Mouse (Mus musculus): ENCODE measurements around the gene Bend4. TPM values are rescaled to one million over a fixed set of nuclear protein-coding genes. Genes with fewer than 3 reads are reported as not detected.

The Bend4 gene
- polyA plus RNA-seq, 1 experiment from 2014 or later = 23.3 TPM

DNA sequence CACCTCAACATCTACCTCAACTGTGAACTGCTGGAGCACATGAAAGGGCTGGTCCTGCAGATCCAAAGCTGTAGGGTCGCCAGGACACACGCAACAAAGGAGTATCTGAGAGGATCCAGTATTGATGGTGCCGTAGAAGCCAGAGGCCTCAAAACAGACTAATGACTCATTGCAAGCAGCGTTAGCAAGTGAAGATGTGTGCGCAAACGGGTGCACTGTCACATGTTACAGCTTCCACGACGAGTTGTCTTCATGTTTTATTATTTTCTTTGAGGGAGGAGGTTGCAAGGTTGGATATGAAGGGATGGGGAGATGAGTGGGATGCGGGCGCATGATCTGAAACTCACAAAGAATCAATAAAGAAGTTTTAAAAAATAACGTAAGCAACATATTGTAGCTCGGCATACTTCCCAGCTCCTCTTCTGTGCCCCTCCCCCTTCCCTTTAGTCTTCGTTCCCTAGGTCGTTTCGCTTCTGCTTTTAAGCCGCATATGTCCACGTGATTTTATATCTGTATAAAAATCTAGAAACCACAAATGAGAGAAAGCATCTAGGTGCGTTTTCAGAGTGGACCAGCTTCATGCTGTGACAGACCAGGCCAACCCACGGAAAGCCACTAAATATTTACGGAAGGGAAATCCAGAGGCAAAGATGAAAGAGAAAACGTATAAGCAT, 22.0 kb upstream of the Bend4 start:
- no peaks in the 10 kb centered on the region for H3K4me1 ChIP-seq (ENCODE audit: control insufficient read depth, insufficient read depth, low read length)

DNA sequence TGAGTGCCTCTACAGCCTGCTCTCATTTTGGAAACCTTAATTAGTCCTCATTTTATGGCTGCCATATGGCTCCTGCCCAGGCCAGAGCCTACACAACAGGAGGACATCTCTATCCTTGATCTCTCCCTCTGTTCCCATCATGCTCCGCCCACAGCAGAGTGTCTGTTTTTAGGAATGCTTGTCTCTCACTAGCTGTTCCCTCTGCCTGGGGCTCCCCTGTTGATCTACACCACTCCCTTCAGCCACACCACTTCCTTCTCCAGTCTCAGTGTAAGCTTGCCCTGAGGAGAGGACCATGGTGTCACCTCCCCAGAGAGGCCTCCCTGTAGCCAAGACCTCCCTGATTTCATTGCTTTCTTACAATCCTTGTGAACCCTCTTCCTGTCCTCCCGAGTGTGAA, 18.4 kb upstream of the Bend4 start:
- H3K4me1 ChIP-seq (ENCODE audit: control insufficient read depth, insufficient read depth, low read length) = peaks cover 4% of the 10 kb centered on the region; the same call in 1 of the 2 replicates
- H3K36me3 ChIP-seq (ENCODE audit: control insufficient read depth, insufficient read depth, low read length) = no peaks in the 10 kb centered on the region
- H3K9ac ChIP-seq (replicated peaks; ENCODE audit: low read depth, low read length) = no peak overlapping the region
- H3K4me3 ChIP-seq (ENCODE audit: low read depth, low read length) = no peak overlapping the region
- ATAC-seq (ENCODE audit: low read depth) = no peak
- H3K27ac ChIP-seq (ENCODE audit: low read depth, low read length) = no peak overlapping the region
- no peaks in the 10 kb centered on the region for H3K9me3 ChIP-seq (ENCODE audit: control insufficient read depth, low read length)
- H3K27me3 ChIP-seq (ENCODE audit: control insufficient read depth, insufficient read depth, low read length) = no peaks in the 10 kb centered on the region
- H3K4me2 ChIP-seq (ENCODE audit: low read depth, low read length) = no peak overlapping the region
- WGBS = 64% methylated on average over 2 of the region's 2 CpGs

More for the DNA sequence above, 22.0 kb upstream of the Bend4 start:
- WGBS = 87% methylated on average over 21 of the region's 21 CpGs
- Histone ChIP-seq H3K9ac (replicated peaks; ENCODE audit: low read depth, low read length) (no peak overlapping the region), H3K27me3 (ENCODE audit: control insufficient read depth, insufficient read depth, low read length) (no peaks in the 10 kb centered on the region), H3K4me3 (ENCODE audit: low read depth, low read length) (no peak overlapping the region), H3K4me2 (ENCODE audit: low read depth, low read length) (no peak overlapping the region), H3K9me3 (ENCODE audit: control insufficient read depth, low read length) (no peaks in the 10 kb centered on the region), H3K27ac (ENCODE audit: low read depth, low read length) (no peak overlapping the region), H3K36me3 (ENCODE audit: control insufficient read depth, insufficient read depth, low read length) (no peaks in the 10 kb centered on the region)
- ATAC-seq (ENCODE audit: low read depth) = no peak

- peaks cover 4% of the 10 kb centered on the region; the same call in 1 of the 2 replicates for H3K4me1 ChIP-seq (ENCODE audit: control insufficient read depth, insufficient read depth, low read length)
- no peaks in the 10 kb centered on the region for H3K36me3 ChIP-seq (ENCODE audit: control insufficient read depth, insufficient read depth, low read length)
- H3K9me3 ChIP-seq (ENCODE audit: control insufficient read depth, low read length) = no peaks in the 10 kb centered on the region
- H3K9ac ChIP-seq (replicated peaks; ENCODE audit: low read depth, low read length) = no peak overlapping the region
- 28% methylated on average over 17 of the region's 17 CpGs for WGBS
- peak; percentile 49; the same call in 1 of the 2 replicates for ATAC-seq (ENCODE audit: low read depth)
- H3K27ac ChIP-seq (ENCODE audit: low read depth, low read length) = no peak overlapping the region
- H3K4me2 ChIP-seq (ENCODE audit: low read depth, low read length) = no peak overlapping the region
- H3K4me3 ChIP-seq (ENCODE audit: low read depth, low read length) = no peak overlapping the region
- H3K27me3 ChIP-seq (ENCODE audit: control insufficient read depth, insufficient read depth, low read length) = no peaks in the 10 kb centered on the region
These were observed 16.3 kb upstream of the Bend4 start for GRCm38 (mm10) chr5:67444217-67445050.

DNA sequence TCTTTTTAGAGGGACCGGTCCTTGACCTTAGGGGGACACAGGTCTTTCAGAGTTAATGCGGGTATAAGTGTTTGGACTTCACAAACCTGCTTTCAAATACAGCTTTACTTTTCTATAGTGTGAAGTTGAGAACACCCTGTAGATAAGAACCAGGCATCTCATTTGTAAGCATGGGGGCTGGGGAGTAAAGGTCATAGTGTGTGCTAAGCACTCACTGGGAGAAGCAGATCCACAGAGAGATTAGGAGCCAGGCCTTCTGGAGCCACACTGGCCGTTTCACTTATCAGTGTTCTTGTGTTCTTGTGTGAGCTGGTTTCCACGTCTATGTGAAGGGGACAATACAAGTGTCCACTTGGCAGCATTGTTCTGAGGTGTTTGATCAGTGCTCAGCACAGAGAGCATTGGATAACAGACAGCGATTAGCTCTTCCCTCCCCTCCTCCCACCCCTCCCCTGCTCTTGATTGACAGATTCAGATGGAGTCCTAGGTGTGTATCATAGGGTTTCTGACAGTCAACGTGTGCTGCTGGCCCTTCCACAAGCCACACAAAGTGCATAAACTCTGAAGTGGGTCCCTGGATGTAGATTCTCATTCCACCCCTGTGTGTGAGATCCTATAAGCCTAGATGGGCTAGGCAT, 14.8 kb upstream of the Bend4 start:
- Histone ChIP-seq H3K27ac (ENCODE audit: low read depth, low read length) (no peak overlapping the region), H3K9ac (replicated peaks; ENCODE audit: low read depth, low read length) (no peak overlapping the region), H3K27me3 (ENCODE audit: control insufficient read depth, insufficient read depth, low read length) (no peaks in the 10 kb centered on the region), H3K4me2 (ENCODE audit: low read depth, low read length) (no peak overlapping the region), H3K36me3 (ENCODE audit: control insufficient read depth, insufficient read depth, low read length) (no peaks in the 10 kb centered on the region), H3K4me1 (ENCODE audit: control insufficient read depth, insufficient read depth, low read length) (peaks cover 4% of the 10 kb centered on the region; the same call in 1 of the 2 replicates), H3K9me3 (ENCODE audit: control insufficient read depth, low read length) (no peaks in the 10 kb centered on the region), H3K4me3 (ENCODE audit: low read depth, low read length) (no peak overlapping the region)
- WGBS = 56% methylated on average over 6 of the region's 6 CpGs
- no peak for ATAC-seq (ENCODE audit: low read depth)

DNA sequence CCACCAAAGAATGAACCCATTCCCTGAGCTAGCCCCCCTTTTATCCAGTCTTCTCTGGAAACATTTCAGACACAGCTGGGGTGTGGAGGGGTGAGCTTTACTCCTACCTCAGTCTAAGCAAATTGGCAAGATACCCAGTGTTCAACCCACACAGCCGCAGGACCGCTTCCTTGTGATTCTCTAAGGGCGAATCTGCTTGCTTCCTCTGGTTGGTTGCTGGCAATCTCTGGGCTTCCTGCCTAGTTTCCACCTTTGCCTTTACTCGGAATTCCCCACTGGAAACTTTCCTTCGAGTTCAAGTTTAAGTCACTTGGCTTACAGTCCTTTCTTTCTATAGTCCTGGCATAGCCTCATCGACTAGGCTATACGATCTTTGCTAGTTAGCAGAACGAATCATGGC, 12.5 kb upstream of the Bend4 start:
- WGBS = 89% methylated on average over 8 of the region's 8 CpGs
- ATAC-seq (ENCODE audit: low read depth) = no peak
- H3K27me3 ChIP-seq (ENCODE audit: control insufficient read depth, insufficient read depth, low read length) = no peaks in the 10 kb centered on the region
- no peak overlapping the region for H3K27ac ChIP-seq (ENCODE audit: low read depth, low read length)
- H3K9me3 ChIP-seq (ENCODE audit: control insufficient read depth, low read length) = no peaks in the 10 kb centered on the region
- H3K4me3 ChIP-seq (ENCODE audit: low read depth, low read length) = no peak overlapping the region
- H3K36me3 ChIP-seq (ENCODE audit: control insufficient read depth, insufficient read depth, low read length) = no peaks in the 10 kb centered on the region
- no peak overlapping the region for H3K9ac ChIP-seq (replicated peaks; ENCODE audit: low read depth, low read length)
- peaks cover 4% of the 10 kb centered on the region; the same call in 1 of the 2 replicates for H3K4me1 ChIP-seq (ENCODE audit: control insufficient read depth, insufficient read depth, low read length)
- H3K4me2 ChIP-seq (ENCODE audit: low read depth, low read length) = no peak overlapping the region

- WGBS = 58% methylated on average over 2 of the region's 2 CpGs
- Histone ChIP-seq H3K9ac (replicated peaks; ENCODE audit: low read depth, low read length) (no peak overlapping the region), H3K36me3 (ENCODE audit: control insufficient read depth, insufficient read depth, low read length) (no peaks in the 10 kb centered on the region), H3K4me2 (ENCODE audit: low read depth, low read length) (no peak overlapping the region), H3K4me3 (ENCODE audit: low read depth, low read length) (no peak overlapping the region), H3K9me3 (ENCODE audit: control insufficient read depth, low read length) (no peaks in the 10 kb centered on the region), H3K27me3 (ENCODE audit: control insufficient read depth, insufficient read depth, low read length) (no peaks in the 10 kb centered on the region), H3K27ac (ENCODE audit: low read depth, low read length) (no peak overlapping the region), H3K4me1 (ENCODE audit: control insufficient read depth, insufficient read depth, low read length) (no peaks in the 10 kb centered on the region)
- peak; percentile 50; the same call in 1 of the 2 replicates for ATAC-seq (ENCODE audit: low read depth)
These were observed 9.3 kb upstream of the Bend4 start for GRCm38 (mm10) chr5:67437403-67437802.

DNA sequence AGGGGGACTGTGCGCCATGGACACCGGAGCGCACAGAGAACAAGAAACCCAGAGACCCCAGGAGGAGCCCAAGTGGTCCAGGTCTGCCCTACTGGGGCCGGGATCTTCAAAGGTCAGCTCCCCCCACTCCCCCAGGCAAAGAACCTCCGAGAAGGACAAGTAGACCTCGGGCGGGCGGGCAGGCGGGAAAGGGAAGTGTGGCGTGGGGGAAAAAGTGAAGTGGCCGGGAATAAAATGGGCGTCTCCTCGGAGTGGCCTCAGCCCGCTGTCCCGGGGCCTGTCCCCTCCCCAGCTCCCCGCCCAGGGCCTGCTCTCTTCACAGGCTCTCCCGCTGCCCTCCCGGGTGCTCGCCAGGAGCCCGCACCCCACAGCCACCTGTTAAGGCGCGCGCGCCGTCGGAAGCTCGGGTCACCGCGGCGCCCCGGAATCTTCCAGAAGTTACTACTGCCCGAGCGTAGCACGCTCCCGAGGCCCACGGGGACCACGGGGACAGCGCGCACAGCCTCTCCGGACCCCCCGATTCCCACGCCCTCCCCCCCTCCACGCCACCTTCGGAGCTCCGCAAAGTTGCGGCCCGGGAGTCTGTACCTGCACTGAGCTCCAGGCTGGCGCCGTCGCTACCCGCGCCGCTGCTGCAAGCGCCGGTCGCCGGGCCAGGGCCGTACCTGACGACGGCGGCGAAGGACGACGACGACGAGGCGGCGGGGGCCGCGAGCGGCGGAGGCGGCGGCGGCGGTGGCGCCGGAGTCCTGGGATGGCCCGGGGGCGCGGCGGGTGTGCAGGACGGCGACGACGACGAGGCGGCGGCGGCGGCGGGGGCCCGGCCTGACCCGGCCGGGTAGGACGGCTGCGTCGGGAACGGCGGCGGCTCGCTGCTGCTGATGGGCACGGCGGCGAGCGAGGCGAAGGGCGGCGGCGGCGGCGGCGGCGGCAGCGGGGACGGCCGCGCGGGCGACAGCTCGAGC, 1.4 kb downstream of the Bend4 start:
- peak; percentile 50 for ATAC-seq (ENCODE audit: low read depth)
- WGBS = 1% methylated on average over 49 of the region's 121 CpGs
- Histone ChIP-seq H3K9ac (replicated peaks; ENCODE audit: low read depth, low read length) (peak overlapping the region; percentile 82), H3K9me3 (ENCODE audit: control insufficient read depth, low read length) (no peaks in the 10 kb centered on the region), H3K27me3 (ENCODE audit: control insufficient read depth, insufficient read depth, low read length) (0 out of 2 replicates have a peak, but pooled peaks cover 3% of the 10 kb centered on the region), H3K4me3 (ENCODE audit: low read depth, low read length) (peak overlapping the region; percentile 66), H3K4me1 (ENCODE audit: control insufficient read depth, insufficient read depth, low read length) (peaks cover 24% of the 10 kb centered on the region), H3K36me3 (ENCODE audit: control insufficient read depth, insufficient read depth, low read length) (no peaks in the 10 kb centered on the region), H3K4me2 (ENCODE audit: low read depth, low read length) (peak overlapping the region; percentile 67), H3K27ac (ENCODE audit: low read depth, low read length) (peak overlapping the region; percentile 66)

- H3K9ac ChIP-seq (replicated peaks; ENCODE audit: low read depth, low read length) = peak overlapping the region; percentile 82
- ATAC-seq (ENCODE audit: low read depth) = no peak
- peak overlapping the region; percentile 66 for H3K4me3 ChIP-seq (ENCODE audit: low read depth, low read length)
- no peak overlapping the region for H3K27ac ChIP-seq (ENCODE audit: low read depth, low read length)
- H3K36me3 ChIP-seq (ENCODE audit: control insufficient read depth, insufficient read depth, low read length) = no peaks in the 10 kb centered on the region
- peak overlapping the region; percentile 67 for H3K4me2 ChIP-seq (ENCODE audit: low read depth, low read length)
- no peaks in the 10 kb centered on the region for H3K9me3 ChIP-seq (ENCODE audit: control insufficient read depth, low read length)
- peaks cover 24% of the 10 kb centered on the region for H3K4me1 ChIP-seq (ENCODE audit: control insufficient read depth, insufficient read depth, low read length)
- H3K27me3 ChIP-seq (ENCODE audit: control insufficient read depth, insufficient read depth, low read length) = 0 out of 2 replicates have a peak, but pooled peaks cover 3% of the 10 kb centered on the region
- WGBS = 11% methylated on average over 5 of the region's 5 CpGs
These were observed 2.1 kb downstream of the Bend4 start for GRCm38 (mm10) chr5:67426011-67426410.

All from neural tube, embryonic 14.5 days (tissue).